Mouse (Mus musculus) gastrocnemius, postnatal 10 days (tissue): ENCODE data around the gene Mrgpra9. TPM values are rescaled to one million over a fixed set of nuclear protein-coding genes. Genes with fewer than 3 reads are reported as not detected.
"Not testable (repeated sequence)": the region's sequence is repeated elsewhere in the genome, so short reads cannot be mapped to it uniquely, and the experiment has no call there.

Experiments
- DNase-seq: peaks from one replicate; pipeline ENCODE4 v3.0.0; 2021; ENCODE audit warnings: mixed read lengths
- long read RNA-seq, 2 experiments: library from polyadenylated mRNA; stranded (forward); transcript quantifications; one replicate each; pipeline ENCODE4 v2.0.0; 2021
- total RNA-seq, 2 experiments: library from RNA; stranded (reverse); gene quantifications; 2 replicates each; pipeline ENCODE4 v1.2.3; 2021

Mrgpra9 gene
- total RNA-seq: not detected
- long read RNA-seq, experiment 1: 0 reads
- long read RNA-seq, experiment 2: 0 reads

- DNase-seq: no peak
Observed at GRCm38 (mm10) chr7:47252770-47253169, at the start of gene Mrgpra9. Gene Mrgpra9, minus strand, starts transcription at chr7:47252848.

GRCm38 (mm10) chr7:47299612-47300011, 47.0 kb upstream of the Mrgpra9 start:
- DNase-seq: not testable (repeated sequence)

GRCm38 (mm10) chr7:47271547-47271946, 18.9 kb upstream of the Mrgpra9 start:
- not testable (repeated sequence) for DNase-seq

- DNase-seq: no peak
Observed at GRCm38 (mm10) chr7:47244658-47245057, 8.0 kb downstream of the Mrgpra9 start.

DNA sequence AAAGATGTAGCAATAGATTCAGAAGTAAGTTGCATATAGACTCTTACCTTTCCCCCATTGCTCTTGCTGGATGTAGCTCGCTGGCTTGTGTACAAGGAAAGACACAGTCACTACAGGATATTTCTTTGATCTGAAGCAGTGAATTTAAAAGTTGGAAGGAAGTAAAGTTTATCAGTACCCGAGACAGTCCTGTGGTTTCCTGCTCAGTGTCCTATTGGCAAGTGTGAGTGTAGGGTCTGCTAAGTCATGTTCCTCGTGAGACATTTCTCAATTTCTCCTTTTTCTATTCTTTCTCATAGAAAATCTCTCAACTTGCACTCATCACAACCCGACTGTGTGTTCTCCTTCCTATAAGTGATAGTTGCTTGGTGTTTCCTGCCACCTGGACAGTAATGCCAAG, 47.8 kb downstream of the Mrgpra9 start, which contains the start of gene Mrgpra6:
Mrgpra6 (minus strand) TSS at position 91 of the 400 bp plus-strand sequence.
- no peak for DNase-seq

DNA sequence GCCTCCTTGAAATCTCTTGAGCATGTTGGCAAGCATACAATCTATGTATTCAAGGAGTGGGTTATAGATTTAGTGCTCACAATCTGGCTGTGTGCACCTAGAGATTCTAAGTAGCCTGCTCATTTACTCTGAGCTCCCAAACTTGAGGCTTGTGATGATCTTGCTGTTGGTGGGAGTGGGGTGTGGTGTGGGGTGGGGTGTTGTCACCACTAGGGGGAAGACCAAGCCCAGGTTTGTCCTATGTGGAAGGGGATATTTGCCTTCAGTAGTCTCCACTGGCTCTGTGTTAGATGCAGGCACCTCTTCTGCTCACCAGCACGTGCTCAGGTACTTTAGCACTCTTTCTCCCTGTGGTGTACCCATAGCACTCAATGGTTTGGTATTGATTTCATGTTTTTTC, 57.4 kb downstream of the Mrgpra9 start:
- DNase-seq: no peak

Other genes with a start within 250 kb of the Mrgpra9 start
- 10 to 100 TPM in 1 of 2 experiments, 1 to 10 TPM in 1; 9.9 to 13.1 TPM for gene Spty2d1, start 244.4 kb downstream of the Mrgpra9 start, total RNA-seq
- gene Tmem86a, start 202.2 kb downstream of the Mrgpra9 start, total RNA-seq: 1 to 10 TPM; 8.2 to 9.0 TPM
- under 1 TPM in 1 of 2 experiments, not detected in 1; 0.20 TPM for gene Ptpn5, start 119.2 kb downstream of the Mrgpra9 start, total RNA-seq
- not detected for gene Mrgpra6, start 47.9 kb downstream of the Mrgpra9 start, total RNA-seq
- gene Mrgpra1, start 101.4 kb upstream of the Mrgpra9 start, total RNA-seq: not detected
- gene Mrgpra2a, start 199.3 kb upstream of the Mrgpra9 start, total RNA-seq: not detected